Mouse (Mus musculus) testis, adult 2 months (tissue): Measurements from ENCODE around the gene Abcc9.

Experiments
- CTCF ChIP-seq: fragments of 200-500 bp; IDR thresholded peaks from 2 replicates; pipeline ENCODE4 v1.5.1; 2012; ENCODE audit warnings: low read depth, mild to moderate bottlenecking, inconsistent platforms, low read length, moderate library complexity; ENCODE audit not compliant: control insufficient read depth, insufficient read depth, insufficient replicate concordance
- POLR2A ChIP-seq: fragments of 200-500 bp; IDR thresholded peaks from 2 replicates; pipeline ENCODE4 v1.6.1; 2012; ENCODE audit warnings: low read depth, mild to moderate bottlenecking, inconsistent platforms, low read length, moderate library complexity; ENCODE audit not compliant: control insufficient read depth

GRCm38 (mm10) chr6:142614324-142614723, 87.8 kb downstream of the Abcc9 start:
- TF ChIP-seq CTCF: no peak
- no peak for TF ChIP-seq POLR2A
